Mouse (Mus musculus): Measurements from ENCODE around the gene Slc25a43. TPM values are rescaled to one million over a fixed set of nuclear protein-coding genes. Genes with fewer than 3 reads are reported as not detected.

The Slc25a43 gene
- polyA plus RNA-seq, 1 experiment from 2014 or later, result 3.9 TPM

DNA sequence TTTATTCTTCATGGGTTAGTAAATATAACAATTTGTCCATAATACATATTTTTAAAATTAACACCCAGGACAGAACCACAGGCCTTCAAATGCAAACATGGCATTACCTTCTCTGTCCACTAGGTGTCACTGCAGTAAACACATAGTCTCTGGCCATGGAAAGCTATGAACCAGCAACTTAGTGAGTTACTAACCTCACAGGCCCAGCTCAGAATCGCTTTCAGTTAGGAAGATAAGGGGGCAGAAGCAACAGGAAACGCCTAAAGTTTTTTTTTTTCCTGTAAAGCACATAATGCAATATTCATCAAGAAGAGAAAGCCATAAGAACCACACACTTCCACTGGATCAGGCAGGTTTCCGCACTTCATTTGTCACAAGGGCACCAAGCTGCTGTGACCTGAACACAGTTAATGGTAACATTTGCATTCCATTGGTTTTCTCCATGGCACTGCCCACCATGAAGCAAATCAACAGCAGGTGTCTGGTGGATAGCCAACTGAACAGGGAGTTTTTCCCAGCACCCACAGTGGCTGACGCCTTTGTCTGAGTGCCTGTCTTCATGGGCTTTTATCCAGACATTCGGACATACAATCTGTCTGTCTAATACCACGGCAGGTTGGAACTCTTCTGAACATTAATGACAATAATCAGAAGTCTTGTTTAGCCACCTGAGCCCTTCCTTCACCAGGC is 17.6 kb downstream of the Slc25a43 start:
- no peak overlapping the region for H3K4me3 ChIP-seq (replicated peaks; ENCODE audit: low read depth, low read length)
- no peaks in the 10 kb centered on the region for H3K9me3 ChIP-seq (replicated peaks; ENCODE audit: low read length)
- H3K4me2 ChIP-seq (ENCODE audit: low read length), result no peak overlapping the region
- H3K9ac ChIP-seq (ENCODE audit: low read depth, low read length), result no peak overlapping the region
- H3K4me1 ChIP-seq (replicated peaks; ENCODE audit: insufficient read depth, low read length), result no peaks in the 10 kb centered on the region
- DNase-seq (ENCODE audit: low spot score) (peak; percentile 39), ATAC-seq (replicated peaks; ENCODE audit: low FRiP score, low read depth) (no peak)
- no peaks in the 10 kb centered on the region for H3K36me3 ChIP-seq (ENCODE audit: insufficient read depth, low read length)
- 63% methylated on average over 6 of the region's 6 CpGs for WGBS
- TF ChIP-seq CTCF (IDR thresholded peaks at IDR 0.05; ENCODE audit: low read depth), result peak; percentile 77
- H3K27me3 ChIP-seq (ENCODE audit: insufficient read depth, low read length), result no peaks in the 10 kb centered on the region
- peak overlapping the region; percentile 16; the same call in 1 of the 2 replicates for H3K27ac ChIP-seq

DNA sequence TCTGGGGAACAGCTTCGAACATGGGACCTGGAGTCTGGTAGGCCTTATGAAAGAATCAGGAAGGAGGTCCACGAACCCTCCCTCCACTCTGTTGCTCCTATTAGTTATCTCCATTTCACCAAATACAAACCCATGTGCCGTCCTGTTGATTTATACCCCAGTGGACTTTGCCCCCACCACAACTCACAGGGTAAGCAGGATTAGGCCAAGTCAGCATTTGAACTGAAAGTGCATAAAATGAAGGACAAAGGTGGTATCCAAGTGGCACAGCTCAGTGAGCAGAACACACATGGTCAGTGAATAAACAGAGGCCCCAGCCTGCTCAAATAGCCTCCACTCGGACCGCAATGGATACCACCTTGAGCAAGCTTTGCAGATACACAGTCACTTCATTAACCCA is 18.8 kb downstream of the Slc25a43 start:
- no peaks in the 10 kb centered on the region for H3K27me3 ChIP-seq (ENCODE audit: insufficient read depth, low read length)
- no peaks in the 10 kb centered on the region for H3K4me1 ChIP-seq (replicated peaks; ENCODE audit: insufficient read depth, low read length)
- no peak for TF ChIP-seq CTCF (IDR thresholded peaks at IDR 0.05; ENCODE audit: low read depth)
- H3K4me3 ChIP-seq (replicated peaks; ENCODE audit: low read depth, low read length), result no peak overlapping the region
- WGBS, result 57% methylated on average over 5 of the region's 5 CpGs
- H3K9ac ChIP-seq (ENCODE audit: low read depth, low read length), result no peak overlapping the region
- peak; percentile 89 for ATAC-seq (replicated peaks; ENCODE audit: low FRiP score, low read depth)
- H3K36me3 ChIP-seq (ENCODE audit: insufficient read depth, low read length), result no peaks in the 10 kb centered on the region
- H3K4me2 ChIP-seq (ENCODE audit: low read length), result no peak overlapping the region
- no peak overlapping the region for H3K27ac ChIP-seq
- DNase-seq (ENCODE audit: low spot score), result peak; percentile 9
- no peaks in the 10 kb centered on the region for H3K9me3 ChIP-seq (replicated peaks; ENCODE audit: low read length)

DNA sequence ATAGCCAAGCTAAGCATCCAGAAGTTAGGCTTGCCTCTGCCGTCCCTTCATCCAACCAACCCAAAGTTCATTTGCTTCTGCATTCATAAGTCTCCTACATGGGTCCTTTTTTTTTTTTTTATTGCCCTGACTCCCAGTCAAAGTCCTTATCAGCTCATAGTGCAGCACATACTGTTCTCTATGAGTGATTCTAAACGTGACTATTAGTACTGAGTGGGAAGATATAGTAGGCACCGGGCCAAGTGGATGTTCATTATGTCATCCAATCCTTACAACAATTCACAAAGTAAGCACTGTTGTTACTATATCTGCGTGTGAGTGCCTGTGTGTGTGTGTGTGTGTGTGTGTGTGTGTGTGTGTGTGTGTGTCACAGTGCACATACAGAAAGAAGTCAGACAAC is 19.4 kb downstream of the Slc25a43 start:
- WGBS, result 67% methylated on average over 4 of the region's 4 CpGs

GRCm38 (mm10) chrX:36763298-36763933 is 20.0 kb downstream of the Slc25a43 start:
- H3K4me1 ChIP-seq (replicated peaks; ENCODE audit: insufficient read depth, low read length), result no peaks in the 10 kb centered on the region
- H3K9me3 ChIP-seq (replicated peaks; ENCODE audit: low read length), result no peaks in the 10 kb centered on the region
- no peaks in the 10 kb centered on the region for H3K36me3 ChIP-seq (ENCODE audit: insufficient read depth, low read length)
- no peaks in the 10 kb centered on the region for H3K27me3 ChIP-seq (ENCODE audit: insufficient read depth, low read length)
- no peak overlapping the region for H3K9ac ChIP-seq (ENCODE audit: low read depth, low read length)
- H3K27ac ChIP-seq, result no peak overlapping the region
- 55% methylated on average over 11 of the region's 11 CpGs for WGBS
- no peak for TF ChIP-seq CTCF (IDR thresholded peaks at IDR 0.05; ENCODE audit: low read depth)
- ATAC-seq (replicated peaks; ENCODE audit: low FRiP score, low read depth), result no peak
- DNase-seq (ENCODE audit: low spot score), result no peak
- H3K4me3 ChIP-seq (replicated peaks; ENCODE audit: low read depth, low read length), result no peak overlapping the region
- no peak overlapping the region for H3K4me2 ChIP-seq (ENCODE audit: low read length)

More for the DNA sequence above, 19.4 kb downstream of the Slc25a43 start:
- H3K9me3 ChIP-seq (replicated peaks; ENCODE audit: low read length), result no peaks in the 10 kb centered on the region
- peak; percentile 63; the same call in 1 of the 2 replicates for ATAC-seq (replicated peaks; ENCODE audit: low FRiP score, low read depth)
- no peak overlapping the region for H3K27ac ChIP-seq
- no peaks in the 10 kb centered on the region for H3K4me1 ChIP-seq (replicated peaks; ENCODE audit: insufficient read depth, low read length)
- H3K4me3 ChIP-seq (replicated peaks; ENCODE audit: low read depth, low read length), result no peak overlapping the region
- H3K36me3 ChIP-seq (ENCODE audit: insufficient read depth, low read length), result no peaks in the 10 kb centered on the region
- TF ChIP-seq CTCF (IDR thresholded peaks at IDR 0.05; ENCODE audit: low read depth), result no peak
- peak; percentile 5 for DNase-seq (ENCODE audit: low spot score)
- H3K9ac ChIP-seq (ENCODE audit: low read depth, low read length), result no peak overlapping the region
- no peak overlapping the region for H3K4me2 ChIP-seq (ENCODE audit: low read length)
- H3K27me3 ChIP-seq (ENCODE audit: insufficient read depth, low read length), result no peaks in the 10 kb centered on the region

DNA sequence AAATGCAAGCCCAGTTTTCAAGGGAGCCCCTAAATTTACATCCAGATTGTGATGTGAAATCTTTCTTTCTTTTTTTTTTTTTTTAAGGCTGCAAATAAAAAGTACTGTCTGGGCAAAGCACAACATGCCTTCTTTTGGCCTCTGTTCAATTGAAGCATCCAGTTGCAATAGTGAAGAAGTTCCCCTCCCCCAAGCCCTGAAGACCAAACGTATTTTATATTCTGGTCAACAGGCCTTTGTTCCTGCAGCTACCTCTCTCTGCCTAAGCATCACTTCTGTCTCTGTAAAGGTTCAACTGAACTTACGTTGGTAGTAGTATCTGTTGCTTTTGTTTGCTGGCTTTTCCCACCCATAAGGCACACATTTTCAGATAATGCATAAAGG is 20.5 kb downstream of the Slc25a43 start:
- no peak overlapping the region for H3K4me3 ChIP-seq (replicated peaks; ENCODE audit: low read depth, low read length)
- H3K9me3 ChIP-seq (replicated peaks; ENCODE audit: low read length), result no peaks in the 10 kb centered on the region
- no peak overlapping the region for H3K27ac ChIP-seq
- no peak for DNase-seq (ENCODE audit: low spot score)
- no peak overlapping the region for H3K4me2 ChIP-seq (ENCODE audit: low read length)
- no peak overlapping the region for H3K9ac ChIP-seq (ENCODE audit: low read depth, low read length)
- ATAC-seq (replicated peaks; ENCODE audit: low FRiP score, low read depth), result no peak
- no peak for TF ChIP-seq CTCF (IDR thresholded peaks at IDR 0.05; ENCODE audit: low read depth)
- H3K4me1 ChIP-seq (replicated peaks; ENCODE audit: insufficient read depth, low read length), result no peaks in the 10 kb centered on the region
- no peaks in the 10 kb centered on the region for H3K36me3 ChIP-seq (ENCODE audit: insufficient read depth, low read length)
- WGBS, result 57% methylated on average over 2 of the region's 2 CpGs
- H3K27me3 ChIP-seq (ENCODE audit: insufficient read depth, low read length), result no peaks in the 10 kb centered on the region

- Histone ChIP-seq H3K9me3 (replicated peaks; ENCODE audit: low read length) (no peaks in the 10 kb centered on the region), H3K4me3 (replicated peaks; ENCODE audit: low read depth, low read length) (no peak overlapping the region), H3K9ac (ENCODE audit: low read depth, low read length) (no peak overlapping the region), H3K27me3 (ENCODE audit: insufficient read depth, low read length) (no peaks in the 10 kb centered on the region), H3K4me1 (replicated peaks; ENCODE audit: insufficient read depth, low read length) (no peaks in the 10 kb centered on the region), H3K4me2 (ENCODE audit: low read length) (no peak overlapping the region), H3K27ac (no peak overlapping the region), H3K36me3 (ENCODE audit: insufficient read depth, low read length) (no peaks in the 10 kb centered on the region)
- no peak for DNase-seq (ENCODE audit: low spot score)
- WGBS, result 61% methylated on average over 5 of the region's 5 CpGs
- ATAC-seq (replicated peaks; ENCODE audit: low FRiP score, low read depth), result no peak
- TF ChIP-seq CTCF (IDR thresholded peaks at IDR 0.05; ENCODE audit: low read depth), result no peak
Observed at GRCm38 (mm10) chrX:36767386-36767785, 23.9 kb downstream of the Slc25a43 start.

Data from kidney, postnatal 0 days (tissue).